In genomic region chr17:80520537-80520936, GRCm38 (mm10) we compare ENCODE assay signal across 23 mouse cellular contexts. TPM values are rescaled to one million over a fixed set of nuclear protein-coding genes. Genes with fewer than 3 reads are reported as not detected.
DNase-seq lines count a peak whose midpoint lies in the region; ATAC-seq and TF ChIP-seq lines count a peak whose summit lies in the region.
"Had no signal": no experiment of that assay in that cellular context is flagged by ENCODE, and none has a peak within 500 bp of the region (broad histone marks: within the 10 kb centered on the region; RNA-seq: fewer than 3 reads in every experiment).

No protein-coding gene starts in this region.

- no peak overlapping the region for H3K4me3 ChIP-seq in intestine, embryonic 14.5 days (ENCODE audit: low read depth, low read length)
- no peak overlapping the region for H3K4me3 ChIP-seq in intestine, postnatal 0 days (ENCODE audit: low read depth, low read length)
- no peak overlapping the region for H3K4me3 ChIP-seq in liver, embryonic 11.5 days (ENCODE audit: low read depth, low read length)
- H3K4me3 ChIP-seq in liver, embryonic 12.5 days = no peak overlapping the region
- H3K4me3 ChIP-seq: embryonic facial prominence, embryonic 12.5 days; erythroblast, embryonic 14.5 days; forebrain, embryonic 15.5 days; heart, adult 2 months; limb, embryonic 13.5 days had no signal

- H3K27ac ChIP-seq in intestine, embryonic 14.5 days (ENCODE audit: low read depth) = no peak overlapping the region
- no peak overlapping the region for H3K27ac ChIP-seq in intestine, postnatal 0 days (ENCODE audit: low read depth, low read length)
- H3K27ac ChIP-seq in liver, embryonic 11.5 days (ENCODE audit: low read depth, low read length) = no peak overlapping the region
- no peak overlapping the region for H3K27ac ChIP-seq in liver, embryonic 12.5 days
- H3K27ac ChIP-seq: embryonic facial prominence, embryonic 12.5 days; forebrain, embryonic 15.5 days; heart, adult 2 months; hindbrain, embryonic 14.5 days; kidney, postnatal 0 days; limb, embryonic 13.5 days had no signal

- H3K36me3 ChIP-seq in intestine, embryonic 14.5 days (ENCODE audit: control insufficient read depth, insufficient read depth, low read length) = no peaks in the 10 kb centered on the region
- no peaks in the 10 kb centered on the region for H3K36me3 ChIP-seq in intestine, postnatal 0 days (ENCODE audit: control insufficient read depth, insufficient read depth)
- H3K36me3 ChIP-seq in liver, embryonic 11.5 days (ENCODE audit: control insufficient read depth, insufficient read depth, low read length) = no peaks in the 10 kb centered on the region
- H3K36me3 ChIP-seq in liver, embryonic 12.5 days = no peaks in the 10 kb centered on the region
- H3K36me3 ChIP-seq: embryonic facial prominence, embryonic 12.5 days; forebrain, embryonic 15.5 days; limb, embryonic 13.5 days had no signal

- no peaks in the 10 kb centered on the region for H3K9me3 ChIP-seq in intestine, embryonic 14.5 days (ENCODE audit: control insufficient read depth, low read length)
- H3K9me3 ChIP-seq in intestine, postnatal 0 days (ENCODE audit: control insufficient read depth) = no peaks in the 10 kb centered on the region
- H3K9me3 ChIP-seq in liver, embryonic 11.5 days (ENCODE audit: control insufficient read depth, low read length) = no peaks in the 10 kb centered on the region
- no peaks in the 10 kb centered on the region for H3K9me3 ChIP-seq in liver, embryonic 12.5 days (replicated peaks)
- H3K9me3 ChIP-seq: embryonic facial prominence, embryonic 12.5 days; forebrain, embryonic 15.5 days; limb, embryonic 13.5 days had no signal

- H3K4me2 ChIP-seq in intestine, embryonic 14.5 days (ENCODE audit: low read length) = no peak overlapping the region
- H3K4me2 ChIP-seq in intestine, postnatal 0 days (replicated peaks; ENCODE audit: low read depth) = no peak overlapping the region
- no peak overlapping the region for H3K4me2 ChIP-seq in liver, embryonic 11.5 days
- no peak overlapping the region for H3K4me2 ChIP-seq in liver, embryonic 12.5 days
- H3K4me2 ChIP-seq: embryonic facial prominence, embryonic 12.5 days; forebrain, embryonic 15.5 days; hindbrain, embryonic 14.5 days; limb, embryonic 13.5 days had no signal

- 69% methylated on average over 8 of the region's 8 CpGs for WGBS in intestine, embryonic 14.5 days
- WGBS in intestine, postnatal 0 days = 57% methylated on average over 8 of the region's 8 CpGs
- 80% methylated on average over 8 of the region's 8 CpGs for WGBS in liver, embryonic 11.5 days
- 73% methylated on average over 8 of the region's 8 CpGs for WGBS in liver, embryonic 12.5 days (ENCODE audit: insufficient replicate concordance)

- no peak for ATAC-seq in intestine, embryonic 14.5 days (replicated peaks; ENCODE audit: low FRiP score, low TSS enrichment, low read depth)
- no peak for ATAC-seq in intestine, postnatal 0 days
- no peak for ATAC-seq in liver, embryonic 11.5 days (replicated peaks; ENCODE audit: low FRiP score)
- no peak for ATAC-seq in liver, embryonic 12.5 days
- 0 out of 2 replicates have a peak, but pooled peaks have one; percentile 14 for ATAC-seq in granulocyte monocyte progenitor cell, adult 5-6 weeks (replicated peaks; ENCODE audit: poor library complexity, severe bottlenecking)
- ATAC-seq in megakaryocyte-erythroid progenitor cell, adult 5-6 weeks (replicated peaks; ENCODE audit: low FRiP score, low TSS enrichment, poor library complexity, severe bottlenecking) = 0 out of 2 replicates have a peak, but pooled peaks have one; percentile 17
- no peak for ATAC-seq in monocyte, adult 5-6 weeks (replicated peaks; ENCODE audit: insufficient number of reproducible peaks, low FRiP score, low TSS enrichment, poor library complexity, severe bottlenecking)
- ATAC-seq: forebrain, embryonic 15.5 days; midbrain, embryonic 16.5 days had no signal

- TF ChIP-seq CTCF in intestine, postnatal 0 days (IDR thresholded peaks at IDR 0.05; ENCODE audit: low read depth) = no peak

- peak; percentile 39 for DNase-seq in intestine, embryonic 14.5 days (ENCODE audit: low spot score)
- peak; percentile 19 for DNase-seq in liver, embryonic 11.5 days (ENCODE audit: low spot score)
- DNase-seq in adrenal gland, postnatal 14 days = no peak
- DNase-seq: adrenal gland, adult 8-10 months; cerebellum, adult 11 months; cerebellum, postnatal 10 days; gastrocnemius, postnatal 14 days; heart, adult 2 months; heart, postnatal 36 days; lung, postnatal 10 days had no signal

- no peak overlapping the region for H3K9ac ChIP-seq in intestine, embryonic 14.5 days (ENCODE audit: low read length)
- H3K9ac ChIP-seq in intestine, postnatal 0 days (ENCODE audit: low read depth, low read length) = no peak overlapping the region
- no peak overlapping the region for H3K9ac ChIP-seq in liver, embryonic 11.5 days (ENCODE audit: low read depth, low read length)
- H3K9ac ChIP-seq in liver, embryonic 12.5 days = no peak overlapping the region
- H3K9ac ChIP-seq: embryonic facial prominence, embryonic 12.5 days; forebrain, embryonic 15.5 days; hindbrain, embryonic 14.5 days; limb, embryonic 13.5 days had no signal

- H3K4me1 ChIP-seq in intestine, embryonic 14.5 days (replicated peaks; ENCODE audit: control insufficient read depth, insufficient read depth, low read length) = no peaks in the 10 kb centered on the region
- no peaks in the 10 kb centered on the region for H3K4me1 ChIP-seq in intestine, postnatal 0 days (replicated peaks; ENCODE audit: control insufficient read depth, insufficient read depth, low read length)
- 0 out of 2 replicates have a peak, but pooled peaks cover 3% of the 10 kb centered on the region for H3K4me1 ChIP-seq in liver, embryonic 11.5 days (replicated peaks; ENCODE audit: control insufficient read depth, insufficient read depth, low read length)
- H3K4me1 ChIP-seq in liver, embryonic 12.5 days = peaks cover 9% of the 10 kb centered on the region; the same call in 1 of the 2 replicates
- H3K4me1 ChIP-seq: embryonic facial prominence, embryonic 12.5 days; forebrain, embryonic 15.5 days; limb, embryonic 13.5 days had no signal

- H3K27me3 ChIP-seq in intestine, embryonic 14.5 days (replicated peaks; ENCODE audit: control insufficient read depth, insufficient read depth, low read length) = no peaks in the 10 kb centered on the region
- no peaks in the 10 kb centered on the region for H3K27me3 ChIP-seq in intestine, postnatal 0 days (replicated peaks; ENCODE audit: control insufficient read depth, insufficient read depth, low read length)
- no peaks in the 10 kb centered on the region for H3K27me3 ChIP-seq in liver, embryonic 11.5 days (replicated peaks; ENCODE audit: control insufficient read depth, insufficient read depth, low read length)
- H3K27me3 ChIP-seq in liver, embryonic 12.5 days (replicated peaks) = peaks cover 5% of the 10 kb centered on the region; the same call in 1 of the 2 replicates
- H3K27me3 ChIP-seq: embryonic facial prominence, embryonic 12.5 days; forebrain, embryonic 15.5 days; limb, embryonic 13.5 days had no signal

RNA-seq across cellular contexts. Expression of gene Sos1, which starts 40.3 kb away (rescaled TPM):
- 8.1 and 8.4 TPM in 2 replicates for polyA plus RNA-seq in intestine, embryonic 14.5 days (2014; fragmentation: Nextera tagmentation; extraction: Ambion mirVana)
- 3.9 and 4.4 TPM in 2 replicates for polyA plus RNA-seq in intestine, postnatal 0 days (2015; fragmentation: Nextera tagmentation; extraction: Ambion mirVana)
- polyA plus RNA-seq in liver, embryonic 11.5 days (2014; fragmentation: Nextera tagmentation; extraction: Ambion mirVana) = 4.5 and 4.7 TPM in 2 replicates
- polyA plus RNA-seq in liver, embryonic 12.5 days (2016; fragmentation: Nextera tagmentation; extraction: Ambion mirVana) = 2.6 and 2.9 TPM in 2 replicates
- total RNA-seq in granulocyte monocyte progenitor cell, adult 5-6 weeks (2014; fragmentation: Nextera tagmentation) = 13.9 and 17.0 TPM in 2 replicates
- 7.2 and 8.4 TPM in 2 replicates for total RNA-seq in granulocyte monocyte progenitor cell, adult 5-6 weeks (2017)
- total RNA-seq in megakaryocyte-erythroid progenitor cell, adult 5-6 weeks (2014; fragmentation: Nextera tagmentation) = 25.0 and 31.3 TPM in 2 replicates
- 16.2 and 17.4 TPM in 2 replicates for total RNA-seq in megakaryocyte-erythroid progenitor cell, adult 5-6 weeks (2017)
- 24.3 and 24.5 TPM in 2 replicates for total RNA-seq in adrenal gland, postnatal 14 days (2021)
- 7.0 to 13.8 TPM (median 9.4 TPM) in 3 replicates for total RNA-seq in monocyte, adult 5-6 weeks (2017)

RNA-seq across cellular contexts. Expression of gene Cdkl4, which starts 57.1 kb away (rescaled TPM):
- 0.51 and 0.62 TPM in 2 replicates for polyA plus RNA-seq in intestine, embryonic 14.5 days (2014; fragmentation: Nextera tagmentation; extraction: Ambion mirVana)
- polyA plus RNA-seq in intestine, postnatal 0 days (2015; fragmentation: Nextera tagmentation; extraction: Ambion mirVana) = 0.09 and 0.12 TPM in 2 replicates
- 0.53 and 0.56 TPM in 2 replicates for polyA plus RNA-seq in liver, embryonic 11.5 days (2014; fragmentation: Nextera tagmentation; extraction: Ambion mirVana)
- 0.10 and 0.32 TPM in 2 replicates for polyA plus RNA-seq in liver, embryonic 12.5 days (2016; fragmentation: Nextera tagmentation; extraction: Ambion mirVana)
- total RNA-seq in granulocyte monocyte progenitor cell, adult 5-6 weeks (2014; fragmentation: Nextera tagmentation) = 1.1 TPM in 1 of 2 replicates, not detected in the other
- 0.67 TPM in 1 of 2 replicates, not detected in the other for total RNA-seq in granulocyte monocyte progenitor cell, adult 5-6 weeks (2017)
- total RNA-seq in megakaryocyte-erythroid progenitor cell, adult 5-6 weeks (2014; fragmentation: Nextera tagmentation) = 1.3 TPM in 1 of 2 replicates, not detected in the other
- 0.72 TPM in 1 of 2 replicates, not detected in the other for total RNA-seq in megakaryocyte-erythroid progenitor cell, adult 5-6 weeks (2017)
- total RNA-seq in adrenal gland, postnatal 14 days (2021) = 0.15 TPM in 2 replicates
- 0.29 to 1.4 TPM (median 0.38 TPM) in 3 replicates for total RNA-seq in monocyte, adult 5-6 weeks (2017)
- polyA plus RNA-seq: erythroblast, embryonic 14.5 days; heart, embryonic 14.5 days had no signal

Comparison
In these comparisons a context has a peak if more than half of its experiments do, and no peak if none do; other contexts are left out.
1. ATAC-seq: peak in granulocyte monocyte progenitor cell, adult 5-6 weeks (single experiment) and megakaryocyte-erythroid progenitor cell, adult 5-6 weeks (single experiment); none in intestine, embryonic 14.5 days (single experiment), intestine, postnatal 0 days (single experiment), liver, embryonic 11.5 days (single experiment), liver, embryonic 12.5 days (single experiment) and monocyte, adult 5-6 weeks (single experiment).